Mouse (Mus musculus): ENCODE results near the gene Ak7.

GRCm38 (mm10) chr12:105687416-105687815, 18.4 kb upstream of the Ak7 start:
- TF ChIP-seq CTCF (IDR thresholded peaks at IDR 0.05; ENCODE audit: extremely low read depth, insufficient read depth, low read length) (no peak), POLR2A (IDR thresholded peaks at IDR 0.05; ENCODE audit: extremely low read depth, insufficient read depth, low read length) (no peak)
